Mouse (Mus musculus): ENCODE data around the gene Tnni3k. TPM values are rescaled to one million over a fixed set of nuclear protein-coding genes. Genes with fewer than 3 reads are reported as not detected.
A peak's percentile ranks its signal among the peaks of the same experiment; 100 is the strongest.
"Not testable (repeated sequence)": the region's sequence is repeated elsewhere in the genome, so short reads cannot be mapped to it uniquely, and the experiment has no call there.

Tnni3k gene
- total RNA-seq, 2 experiments from 2014 or later: 0.12 to 0.18 TPM

- DNase-seq: no peak
Measured at GRCm38 (mm10) chr3:154825739-154826138, 229.5 kb downstream of the Tnni3k start.

- DNase-seq: no peak
Measured at GRCm38 (mm10) chr3:154824713-154825112, 230.5 kb downstream of the Tnni3k start.

GRCm38 (mm10) chr3:154819684-154820083, 235.5 kb downstream of the Tnni3k start:
- not testable (repeated sequence) for DNase-seq

GRCm38 (mm10) chr3:154817732-154818131, 237.5 kb downstream of the Tnni3k start:
- DNase-seq: peak; percentile 73 to 80

- peak; percentile 38 to 57 for DNase-seq
Measured at GRCm38 (mm10) chr3:154816801-154817625, 238.2 kb downstream of the Tnni3k start.

- DNase-seq: no peak
Measured at GRCm38 (mm10) chr3:154816231-154816630, 239.0 kb downstream of the Tnni3k start.

GRCm38 (mm10) chr3:154815606-154816005, 239.6 kb downstream of the Tnni3k start:
- DNase-seq: no peak

- no peak for DNase-seq
Measured at GRCm38 (mm10) chr3:154812893-154813292, 242.3 kb downstream of the Tnni3k start.

GRCm38 (mm10) chr3:154811833-154812232, 243.4 kb downstream of the Tnni3k start:
- no peak for DNase-seq

GRCm38 (mm10) chr3:154811281-154811680, 243.9 kb downstream of the Tnni3k start:
- DNase-seq: no peak

- DNase-seq: no peak
Measured at GRCm38 (mm10) chr3:154810273-154810870, 244.8 kb downstream of the Tnni3k start.

GRCm38 (mm10) chr3:154806626-154807025, 248.6 kb downstream of the Tnni3k start:
- DNase-seq: peak; percentile 57 to 66

GRCm38 (mm10) chr3:154800888-154801429, 254.2 kb downstream of the Tnni3k start:
- no peak for DNase-seq

GRCm38 (mm10) chr3:154800454-154800853, 254.8 kb downstream of the Tnni3k start:
- DNase-seq: no peak

GRCm38 (mm10) chr3:154798806-154799205, 256.4 kb downstream of the Tnni3k start:
- DNase-seq: no peak

- DNase-seq: no peak
Measured at GRCm38 (mm10) chr3:154793571-154793970, 261.6 kb downstream of the Tnni3k start.

- no peak for DNase-seq
Measured at GRCm38 (mm10) chr3:154787611-154788010, 267.6 kb downstream of the Tnni3k start.

- DNase-seq: no peak
Measured at GRCm38 (mm10) chr3:154786354-154786753, 268.9 kb downstream of the Tnni3k start.

- no peak for DNase-seq
Measured at GRCm38 (mm10) chr3:154778836-154779595, 276.2 kb downstream of the Tnni3k start.

GRCm38 (mm10) chr3:154771651-154772050, 283.6 kb downstream of the Tnni3k start:
- DNase-seq: no peak

GRCm38 (mm10) chr3:154766321-154766720, 288.9 kb downstream of the Tnni3k start:
- DNase-seq: no peak

- no peak for DNase-seq
Measured at GRCm38 (mm10) chr3:154764115-154764514, 291.1 kb downstream of the Tnni3k start.

- DNase-seq: no peak
Measured at GRCm38 (mm10) chr3:154763374-154763773, 291.8 kb downstream of the Tnni3k start.

Data from layer of hippocampus, postnatal 36 days (tissue).